Mouse (Mus musculus): Measurements from ENCODE around the gene Naaa. TPM values are rescaled to one million over a fixed set of nuclear protein-coding genes. Genes with fewer than 3 reads are reported as not detected.

Naaa gene
- polyA plus RNA-seq (2015; fragmentation: Nextera tagmentation; extraction: Ambion mirVana), result 10.9 and 12.5 TPM in 2 replicates

- Histone ChIP-seq H3K27me3 (no peaks in the 10 kb centered on the region), H3K4me2 (peak within 1 kb of the TSS; percentile 97), H3K9ac (peak within 1 kb of the TSS; percentile 55), H3K4me3 (peak within 1 kb of the TSS; percentile 71), H3K9me3 (no peaks in the 10 kb centered on the region), H3K4me1 (peaks cover 6% of the 10 kb centered on the region), H3K36me3 (no peaks in the 10 kb centered on the region), H3K27ac (0 out of 2 replicates have a peak within 1 kb of the TSS, but pooled peaks have one; percentile 27)
- peak; percentile 92 for ATAC-seq (ENCODE audit: borderline replicate concordance, extremely low read depth, low FRiP score, low TSS enrichment)
- WGBS, result 3% methylated on average over 54 of the region's 54 CpGs
Measured at GRCm38 (mm10) chr5:92277437-92278394, at the start of gene Naaa. TSS of gene Naaa (minus strand) at chr5:92278170.

GRCm38 (mm10) chr5:92327367-92327766, 49.4 kb upstream of the Naaa start:
- no peak for ATAC-seq (ENCODE audit: borderline replicate concordance, extremely low read depth, low FRiP score, low TSS enrichment)
- Histone ChIP-seq H3K4me3 (no peak overlapping the region), H3K36me3 (no peaks in the 10 kb centered on the region), H3K4me1 (peaks cover 19% of the 10 kb centered on the region), H3K9me3 (no peaks in the 10 kb centered on the region), H3K27me3 (no peaks in the 10 kb centered on the region), H3K4me2 (no peak overlapping the region), H3K27ac (no peak overlapping the region), H3K9ac (no peak overlapping the region)
- 66% methylated on average over 6 of the region's 6 CpGs for WGBS

DNA sequence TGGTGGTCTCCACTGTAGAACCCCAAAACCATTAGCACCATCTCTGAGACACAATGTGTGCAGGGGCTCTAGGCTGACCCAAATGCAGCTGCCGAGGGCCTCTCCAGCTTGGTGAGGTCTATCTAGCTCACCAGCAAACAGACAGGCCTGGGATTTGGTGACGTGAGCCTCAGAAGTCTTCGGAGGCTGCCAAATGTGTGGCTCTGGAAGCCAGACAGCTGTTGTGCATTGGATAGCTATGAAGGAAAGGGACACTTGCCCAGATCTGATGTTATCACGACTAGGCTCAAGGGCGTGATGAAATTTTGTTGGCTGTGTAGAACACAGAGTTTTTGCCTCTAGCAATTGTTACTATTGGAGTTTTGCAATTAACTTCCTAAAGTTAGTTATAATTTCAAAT, 45.3 kb upstream of the Naaa start:
- H3K4me1 ChIP-seq, result peaks cover 12% of the 10 kb centered on the region
- no peaks in the 10 kb centered on the region for H3K9me3 ChIP-seq
- H3K27me3 ChIP-seq, result no peaks in the 10 kb centered on the region
- no peak overlapping the region for H3K4me3 ChIP-seq
- H3K9ac ChIP-seq, result no peak overlapping the region
- 44% methylated on average over 5 of the region's 5 CpGs for WGBS
- ATAC-seq (ENCODE audit: borderline replicate concordance, extremely low read depth, low FRiP score, low TSS enrichment), result peak; percentile 92
- H3K36me3 ChIP-seq, result no peaks in the 10 kb centered on the region
- peak overlapping the region; percentile 45 for H3K27ac ChIP-seq
- H3K4me2 ChIP-seq, result no peak overlapping the region

- WGBS, result 58% methylated on average over 4 of the region's 4 CpGs
- peaks cover 12% of the 10 kb centered on the region for H3K4me1 ChIP-seq
- H3K9me3 ChIP-seq, result no peaks in the 10 kb centered on the region
- H3K36me3 ChIP-seq, result no peaks in the 10 kb centered on the region
- no peak for ATAC-seq (ENCODE audit: borderline replicate concordance, extremely low read depth, low FRiP score, low TSS enrichment)
- H3K9ac ChIP-seq, result no peak overlapping the region
- peak overlapping the region; percentile 44; the same call in 1 of the 2 replicates for H3K27ac ChIP-seq
- no peaks in the 10 kb centered on the region for H3K27me3 ChIP-seq
- no peak overlapping the region for H3K4me3 ChIP-seq
- no peak overlapping the region for H3K4me2 ChIP-seq
Measured at GRCm38 (mm10) chr5:92322612-92323011, 44.6 kb upstream of the Naaa start.

DNA sequence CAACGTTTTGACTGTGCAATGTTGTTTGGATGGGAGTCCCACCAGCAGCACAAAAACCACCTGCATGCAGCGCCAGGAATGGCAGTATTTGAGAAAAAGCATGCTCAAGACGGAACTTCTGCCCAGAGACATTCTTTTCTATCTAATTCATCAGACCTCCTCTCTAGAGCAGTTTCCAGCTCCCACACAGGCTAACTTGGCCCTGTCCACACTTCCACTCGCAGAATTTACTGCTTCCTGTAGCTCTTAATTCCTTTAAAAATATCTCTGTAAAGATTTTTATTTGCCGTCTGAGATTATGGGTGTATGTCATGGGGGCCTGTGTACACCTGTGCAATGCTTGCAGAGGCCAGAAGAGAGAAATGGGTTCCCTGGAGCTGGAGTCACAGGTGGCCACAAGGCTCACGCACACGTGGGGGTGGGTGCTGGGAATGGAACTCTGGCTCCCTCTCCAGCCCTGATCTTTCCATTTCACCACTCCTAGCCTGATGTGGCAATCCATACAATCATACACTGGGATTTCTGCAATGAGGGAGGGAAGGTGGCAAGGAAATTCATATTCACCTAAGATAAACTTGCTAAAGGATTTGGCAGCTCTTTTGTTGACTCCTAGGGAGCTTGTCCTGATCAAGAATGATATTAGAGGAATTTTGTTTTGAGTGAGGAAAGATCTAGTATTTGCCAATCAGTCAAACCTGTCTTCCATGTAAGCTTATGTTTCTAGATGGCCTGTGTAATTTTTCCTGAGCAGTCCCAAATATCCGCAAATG, 43.8 kb upstream of the Naaa start:
- H3K9me3 ChIP-seq, result no peaks in the 10 kb centered on the region
- H3K9ac ChIP-seq, result no peak overlapping the region
- WGBS, result 59% methylated on average over 8 of the region's 8 CpGs

DNA sequence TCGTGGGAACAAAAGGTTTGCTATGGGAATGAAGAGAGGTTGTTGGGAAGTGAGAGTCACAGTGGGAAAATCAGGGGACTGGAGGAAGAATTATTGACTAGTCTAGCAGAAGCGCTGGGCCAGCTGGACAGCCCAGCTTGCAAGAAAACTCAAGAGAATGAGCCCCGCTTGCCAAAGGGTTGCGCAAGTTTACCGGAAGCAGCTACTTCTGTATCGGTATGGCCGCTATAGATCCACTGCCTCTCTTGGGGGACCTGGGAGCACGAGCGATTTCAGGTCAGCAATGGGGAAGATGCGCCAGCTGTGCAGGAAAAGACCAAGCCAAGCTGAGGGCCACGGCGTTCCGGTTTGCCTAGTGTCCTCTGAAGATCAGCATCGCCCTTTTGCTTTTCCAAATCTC, 40.6 kb upstream of the Naaa start:
- no peak for ATAC-seq (ENCODE audit: borderline replicate concordance, extremely low read depth, low FRiP score, low TSS enrichment)
- Histone ChIP-seq H3K4me3 (no peak overlapping the region), H3K9ac (no peak overlapping the region), H3K27ac (no peak overlapping the region), H3K36me3 (no peaks in the 10 kb centered on the region), H3K27me3 (no peaks in the 10 kb centered on the region), H3K9me3 (no peaks in the 10 kb centered on the region), H3K4me2 (no peak overlapping the region), H3K4me1 (peaks cover 3% of the 10 kb centered on the region; the same call in 1 of the 2 replicates)
- 79% methylated on average over 14 of the region's 14 CpGs for WGBS

More for the DNA sequence above, 43.8 kb upstream of the Naaa start:
- ATAC-seq (ENCODE audit: borderline replicate concordance, extremely low read depth, low FRiP score, low TSS enrichment), result no peak
- H3K36me3 ChIP-seq, result no peaks in the 10 kb centered on the region
- no peaks in the 10 kb centered on the region for H3K27me3 ChIP-seq
- H3K27ac ChIP-seq, result no peak overlapping the region
- no peak overlapping the region for H3K4me3 ChIP-seq
- H3K4me1 ChIP-seq, result peaks cover 12% of the 10 kb centered on the region
- H3K4me2 ChIP-seq, result no peak overlapping the region

- Histone ChIP-seq H3K4me3 (no peak overlapping the region), H3K9ac (no peak overlapping the region), H3K27me3 (no peaks in the 10 kb centered on the region), H3K27ac (no peak overlapping the region), H3K4me1 (0 out of 2 replicates have a peak, but pooled peaks cover 3% of the 10 kb centered on the region), H3K36me3 (no peaks in the 10 kb centered on the region), H3K4me2 (no peak overlapping the region), H3K9me3 (no peaks in the 10 kb centered on the region)
- WGBS, result 74% methylated on average over 7 of the region's 7 CpGs
- no peak for ATAC-seq (ENCODE audit: borderline replicate concordance, extremely low read depth, low FRiP score, low TSS enrichment)
Measured at GRCm38 (mm10) chr5:92318119-92318518, 40.1 kb upstream of the Naaa start.

DNA sequence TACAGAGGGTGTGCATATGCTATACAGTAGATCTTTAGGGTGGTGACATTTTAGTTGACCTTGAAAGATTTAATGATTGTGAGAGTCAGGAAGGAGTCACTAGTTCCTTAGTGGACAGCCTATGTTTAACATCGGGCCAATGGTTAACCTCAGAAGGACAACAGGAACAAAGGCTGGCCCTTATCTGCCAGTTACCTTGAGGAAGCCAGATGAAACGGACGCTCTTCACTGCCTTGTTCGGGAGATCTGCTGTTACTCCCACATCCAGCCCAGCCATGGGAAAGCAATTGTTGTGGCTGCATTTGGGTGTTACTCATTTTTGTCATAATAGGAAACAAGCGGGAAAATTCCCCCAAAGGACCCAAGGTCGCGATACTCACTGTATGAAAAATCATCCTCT, 35.8 kb upstream of the Naaa start:
- no peak for ATAC-seq (ENCODE audit: borderline replicate concordance, extremely low read depth, low FRiP score, low TSS enrichment)
- H3K27ac ChIP-seq, result no peak overlapping the region
- no peak overlapping the region for H3K9ac ChIP-seq
- H3K27me3 ChIP-seq, result no peaks in the 10 kb centered on the region
- H3K9me3 ChIP-seq, result no peaks in the 10 kb centered on the region
- no peaks in the 10 kb centered on the region for H3K36me3 ChIP-seq
- peaks cover 5% of the 10 kb centered on the region; the same call in 1 of the 2 replicates for H3K4me1 ChIP-seq
- H3K4me3 ChIP-seq, result no peak overlapping the region
- no peak overlapping the region for H3K4me2 ChIP-seq
- WGBS, result 50% methylated on average over 7 of the region's 7 CpGs

DNA sequence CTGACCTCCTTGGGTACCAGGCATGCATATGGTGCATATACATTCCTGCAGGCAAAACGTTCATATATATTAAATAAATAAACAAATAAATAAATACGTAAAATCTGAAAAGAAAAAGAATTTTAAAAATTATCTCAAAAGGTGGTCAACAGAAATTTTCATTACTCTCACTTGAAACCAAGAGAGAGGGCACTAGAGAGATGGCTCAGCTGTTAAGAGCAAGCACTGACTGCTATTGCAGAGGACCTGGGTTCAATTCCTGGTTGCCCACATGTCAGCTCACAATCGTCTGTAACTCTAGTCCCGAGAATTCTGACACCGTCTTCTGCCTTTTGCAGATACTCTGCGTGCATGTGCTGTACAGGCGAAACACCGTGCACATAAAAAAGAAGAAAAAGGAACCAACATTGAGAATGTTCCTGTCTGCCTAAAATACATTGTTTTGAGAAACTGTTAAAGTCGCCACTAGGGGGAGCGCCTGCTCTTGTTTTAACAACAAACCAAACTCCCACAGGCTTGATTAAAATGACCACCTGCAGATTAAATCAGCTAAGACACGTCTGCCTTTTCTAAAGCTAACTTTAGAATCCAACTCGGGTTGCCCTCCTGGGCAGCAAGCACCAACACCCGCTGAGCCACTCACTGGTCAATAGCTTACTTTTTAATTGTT, 34.2 kb upstream of the Naaa start:
- no peak for ATAC-seq (ENCODE audit: borderline replicate concordance, extremely low read depth, low FRiP score, low TSS enrichment)
- Histone ChIP-seq H3K27me3 (no peaks in the 10 kb centered on the region), H3K4me2 (no peak overlapping the region), H3K4me1 (peaks cover 14% of the 10 kb centered on the region; the same call in 1 of the 2 replicates), H3K9ac (no peak overlapping the region), H3K9me3 (no peaks in the 10 kb centered on the region), H3K4me3 (no peak overlapping the region), H3K27ac (no peak overlapping the region), H3K36me3 (no peaks in the 10 kb centered on the region)
- 10% methylated on average over 13 of the region's 13 CpGs for WGBS

DNA sequence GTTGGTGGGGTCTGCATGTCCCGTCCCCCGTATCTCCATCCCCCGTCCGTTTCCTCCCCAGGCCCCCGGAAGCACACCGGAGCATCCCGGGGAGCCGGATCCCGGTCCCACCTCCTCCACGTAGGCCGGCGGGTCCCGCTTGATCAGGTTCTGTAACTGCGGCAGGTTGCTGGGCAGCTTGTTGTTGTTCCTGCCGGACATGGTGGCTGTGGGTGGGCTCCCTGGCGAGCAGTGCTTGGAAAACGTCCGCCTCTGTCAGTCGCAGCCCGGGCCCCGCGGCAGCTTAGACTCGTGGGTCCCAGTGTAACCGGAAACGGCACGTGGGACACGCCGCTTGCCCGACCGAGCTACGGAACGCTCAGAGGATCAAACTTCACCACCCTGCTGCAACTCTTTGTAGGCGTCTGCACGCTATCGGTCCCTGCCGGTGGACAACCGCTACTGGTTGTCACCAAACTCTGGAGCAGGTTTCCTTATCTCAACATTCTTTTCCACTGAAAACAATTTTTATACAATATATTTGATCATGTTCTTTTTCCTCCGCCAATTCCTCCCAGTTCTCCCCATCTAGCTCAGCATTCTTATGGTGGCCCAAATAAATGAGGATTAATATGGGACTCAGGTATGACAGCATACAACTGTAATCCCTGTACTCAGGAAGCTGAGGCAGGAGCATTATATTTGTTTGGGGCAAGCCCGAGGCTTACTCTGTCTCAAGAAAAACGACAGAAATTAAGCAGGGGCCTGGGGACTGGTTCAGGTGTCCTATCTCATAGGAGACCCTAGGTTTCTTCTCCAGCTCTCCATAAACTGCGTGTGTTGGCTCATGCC, 31.9 kb upstream of the Naaa start, which contains the start of gene Sdad1:
Gene Sdad1, minus strand, starts transcription at position 799 of the 831 bp plus-strand sequence.
- WGBS, result 2% methylated on average over 41 of the region's 41 CpGs
- H3K4me3 ChIP-seq, result peak within 1 kb of the TSS; percentile 74
- no peaks in the 10 kb centered on the region for H3K9me3 ChIP-seq
- ATAC-seq (ENCODE audit: borderline replicate concordance, extremely low read depth, low FRiP score, low TSS enrichment), result peak; percentile 92
- peak within 1 kb of the TSS; percentile 56 for H3K4me2 ChIP-seq
- peaks cover 14% of the 10 kb centered on the region; the same call in 1 of the 2 replicates for H3K4me1 ChIP-seq
- H3K27ac ChIP-seq, result no peak within 1 kb of the TSS
- peak within 1 kb of the TSS; percentile 62 for H3K9ac ChIP-seq
- peaks cover 8% of the 10 kb centered on the region for H3K36me3 ChIP-seq
- no peaks in the 10 kb centered on the region for H3K27me3 ChIP-seq

- Histone ChIP-seq H3K9ac (no peak overlapping the region), H3K9me3 (no peaks in the 10 kb centered on the region), H3K4me2 (no peak overlapping the region), H3K27me3 (no peaks in the 10 kb centered on the region), H3K4me3 (no peak overlapping the region), H3K4me1 (peaks cover 14% of the 10 kb centered on the region; the same call in 1 of the 2 replicates), H3K27ac (no peak overlapping the region), H3K36me3 (peaks cover 58% of the 10 kb centered on the region)
- 84% methylated on average over 3 of the region's 3 CpGs for WGBS
- no peak for ATAC-seq (ENCODE audit: borderline replicate concordance, extremely low read depth, low FRiP score, low TSS enrichment)
Measured at GRCm38 (mm10) chr5:92304291-92304690, 26.3 kb upstream of the Naaa start.
